Mouse (Mus musculus) liver, embryonic 11.5 days (tissue): ENCODE data around the gene Trpm2. TPM values are rescaled to one million over a fixed set of nuclear protein-coding genes. Genes with fewer than 3 reads are reported as not detected.
A peak's percentile ranks its signal among the peaks of the same experiment; 100 is the strongest.
"Not testable (repeated sequence)": the region's sequence is repeated elsewhere in the genome, so short reads cannot be mapped to it uniquely, and the experiment has no call there.

Experiments
- ATAC-seq: fragments of 200-750 bp; cut with Nextera tagmentation; replicated peaks from 2 replicates; pipeline ENCODE4 v1.8.0; 2017; ENCODE audit warnings: moderate number of reproducible peaks, mild to moderate bottlenecking, moderate TSS enrichment, moderate library complexity; ENCODE audit not compliant: low FRiP score
- DNase-seq: peaks from one replicate; pipeline ENCODE4 v3.0.0-alpha.2; 2017; ENCODE audit warnings: low spot score
- H3K27ac ChIP-seq: fragments of 300-500 bp; sonication (generic); 2 replicates; pipeline ENCODE4 v1.5.1; 2014; ENCODE audit warnings: mild to moderate bottlenecking, low read depth, low read length, control low read depth
- H3K27me3 ChIP-seq: fragments of 300-500 bp; sonication (generic); replicated peaks from 2 replicates; pipeline ENCODE4 v1.6.1; 2014; ENCODE audit warnings: low read length, mixed read lengths; ENCODE audit not compliant: control insufficient read depth, insufficient read depth
- H3K36me3 ChIP-seq: fragments of 300-500 bp; sonication (generic); 2 replicates; pipeline ENCODE4 v1.6.1; 2014; ENCODE audit warnings: mild to moderate bottlenecking, low read length, moderate library complexity, mixed read lengths; ENCODE audit not compliant: control insufficient read depth, insufficient read depth
- H3K4me1 ChIP-seq: fragments of 300-500 bp; sonication (generic); replicated peaks from 2 replicates; pipeline ENCODE4 v1.6.1; 2014; ENCODE audit warnings: low read length, mixed read lengths; ENCODE audit not compliant: control insufficient read depth, insufficient read depth
- H3K4me2 ChIP-seq: fragments of 300-500 bp; sonication (generic); 2 replicates; pipeline ENCODE4 v1.6.1; 2014; ENCODE audit warnings: mild to moderate bottlenecking, control low read depth, moderate library complexity
- H3K4me3 ChIP-seq: fragments of 300-500 bp; sonication (generic); 2 replicates; pipeline ENCODE4 v1.5.1; 2014; ENCODE audit warnings: low read depth, low read length, control low read depth
- H3K9ac ChIP-seq: fragments of 300-500 bp; sonication (generic); 2 replicates; pipeline ENCODE4 v1.6.1; 2014; ENCODE audit warnings: low read depth, low read length, control low read depth
- H3K9me3 ChIP-seq: fragments of 300-500 bp; sonication (generic); 2 replicates; pipeline ENCODE4 v1.6.1; 2016; ENCODE audit warnings: low read length, inconsistent platforms, mixed read lengths; ENCODE audit not compliant: control insufficient read depth
- WGBS: fragments of 180-500 bp; shearing (Covaris S2); extraction: QIAGEN DNeasy Blood & Tissue Kit; methylation state at CpG from one replicate; pipeline ENCODE4 v1.1.7; 2014; 5-methylcytosine and 5-hydroxymethylcytosine counted together
- polyA plus RNA-seq: library from polyadenylated mRNA; unstranded; fragments of >200 nt; fragmentation: Nextera tagmentation; extraction: Ambion mirVana; gene quantifications from 2 replicates; pipeline ENCODE4 v1.2.1, GENCODE M21; 2014

The Trpm2 gene
- 1.2 TPM in 2 replicates for polyA plus RNA-seq

- WGBS, result 55% methylated on average over 6 of the region's 6 CpGs
- Histone ChIP-seq H3K9ac (no peak within 1 kb of the TSS), H3K27me3 (peaks cover 32% of the 10 kb centered on the region)
Measured at GRCm38 (mm10) chr10:77970481-77970880, at the start of gene Trpm2. TSS of gene Trpm2 (minus strand) at chr10:77970563.

GRCm38 (mm10) chr10:78019984-78020383 is 49.6 kb upstream of the Trpm2 start:
- not testable (repeated sequence) for ATAC-seq, H3K4me3 ChIP-seq, H3K27me3 ChIP-seq, DNase-seq, H3K36me3 ChIP-seq, H3K4me1 ChIP-seq, H3K9ac ChIP-seq, H3K9me3 ChIP-seq, H3K4me2 ChIP-seq, H3K27ac ChIP-seq
- 92% methylated on average over 7 of the region's 11 CpGs for WGBS

More at GRCm38 (mm10) chr10:77970481-77970880, at the start of gene Trpm2:
- H3K27ac ChIP-seq, result no peak within 1 kb of the TSS
- no peaks in the 10 kb centered on the region for H3K36me3 ChIP-seq
- H3K9me3 ChIP-seq, result no peaks in the 10 kb centered on the region
- peak within 1 kb of the TSS; percentile 56 for H3K4me2 ChIP-seq
- 0 out of 2 replicates have a peak, but pooled peaks cover 2% of the 10 kb centered on the region for H3K4me1 ChIP-seq
- peak within 1 kb of the TSS; percentile 30; the same call in 1 of the 2 replicates for H3K4me3 ChIP-seq
- DNase-seq (no peak), ATAC-seq (no peak)

- Histone ChIP-seq H3K4me3 (no peak overlapping the region), H3K9ac (no peak overlapping the region), H3K27me3 (0 out of 2 replicates have a peak, but pooled peaks cover 5% of the 10 kb centered on the region), H3K27ac (no peak overlapping the region), H3K4me1 (peaks cover 2% of the 10 kb centered on the region; the same call in 1 of the 2 replicates), H3K9me3 (no peaks in the 10 kb centered on the region; the same call in 1 of the 2 replicates), H3K4me2 (peak overlapping the region; percentile 64; the same call in 1 of the 2 replicates), H3K36me3 (no peaks in the 10 kb centered on the region)
- DNase-seq (no peak), ATAC-seq (no peak)
- WGBS, result 84% methylated on average over 4 of the region's 4 CpGs
Measured at GRCm38 (mm10) chr10:78019291-78019690, 48.9 kb upstream of the Trpm2 start.

- Histone ChIP-seq H3K9me3 (no peaks in the 10 kb centered on the region; the same call in 1 of the 2 replicates), H3K4me2 (peak overlapping the region; percentile 64), H3K27me3 (0 out of 2 replicates have a peak, but pooled peaks cover 5% of the 10 kb centered on the region), H3K4me1 (peaks cover 2% of the 10 kb centered on the region; the same call in 1 of the 2 replicates), H3K4me3 (peak overlapping the region; percentile 24), H3K27ac (no peak overlapping the region), H3K9ac (no peak overlapping the region), H3K36me3 (no peaks in the 10 kb centered on the region)
- ATAC-seq, result peak; percentile 82
- WGBS, result 19% methylated on average over 19 of the region's 19 CpGs
- DNase-seq, result peak; percentile 78
Measured at GRCm38 (mm10) chr10:78018797-78019203, 48.4 kb upstream of the Trpm2 start.

- Histone ChIP-seq H3K4me1 (peaks cover 2% of the 10 kb centered on the region; the same call in 1 of the 2 replicates), H3K9ac (no peak overlapping the region), H3K36me3 (no peaks in the 10 kb centered on the region), H3K4me3 (no peak overlapping the region), H3K9me3 (no peaks in the 10 kb centered on the region; the same call in 1 of the 2 replicates), H3K27ac (no peak overlapping the region), H3K4me2 (no peak overlapping the region), H3K27me3 (0 out of 2 replicates have a peak, but pooled peaks cover 5% of the 10 kb centered on the region)
- no peak for ATAC-seq
- WGBS, result 60% methylated on average over 5 of the region's 5 CpGs
- no peak for DNase-seq
Measured at GRCm38 (mm10) chr10:78016366-78016765, 46.0 kb upstream of the Trpm2 start.

- ATAC-seq (no peak), DNase-seq (no peak)
- H3K9ac ChIP-seq, result no peak overlapping the region
- H3K4me2 ChIP-seq, result no peak overlapping the region
- H3K9me3 ChIP-seq, result no peaks in the 10 kb centered on the region; the same call in 1 of the 2 replicates
- H3K4me3 ChIP-seq, result no peak overlapping the region
- peaks cover 6% of the 10 kb centered on the region; the same call in 1 of the 2 replicates for H3K4me1 ChIP-seq
- H3K27me3 ChIP-seq, result 0 out of 2 replicates have a peak, but pooled peaks cover 5% of the 10 kb centered on the region
- WGBS, result 88% methylated on average over 1 of the region's 1 CpGs
- H3K27ac ChIP-seq, result no peak overlapping the region
- no peaks in the 10 kb centered on the region for H3K36me3 ChIP-seq
Measured at GRCm38 (mm10) chr10:78015489-78015888, 45.1 kb upstream of the Trpm2 start.

- 87% methylated on average over 18 of the region's 18 CpGs for WGBS
Measured at GRCm38 (mm10) chr10:78012661-78013495, 42.5 kb upstream of the Trpm2 start.

GRCm38 (mm10) chr10:78011116-78011515 is 40.8 kb upstream of the Trpm2 start:
- ATAC-seq, DNase-seq: not testable (repeated sequence)

More at GRCm38 (mm10) chr10:78012661-78013495, 42.5 kb upstream of the Trpm2 start:
- H3K4me2 ChIP-seq, result no peak overlapping the region
- no peak for ATAC-seq
- no peak overlapping the region for H3K4me3 ChIP-seq
- H3K36me3 ChIP-seq, result 0 out of 2 replicates have a peak, but pooled peaks cover 2% of the 10 kb centered on the region
- no peak overlapping the region for H3K9ac ChIP-seq
- no peaks in the 10 kb centered on the region; the same call in 1 of the 2 replicates for H3K9me3 ChIP-seq
- H3K4me1 ChIP-seq, result peaks cover 13% of the 10 kb centered on the region
- H3K27me3 ChIP-seq, result 0 out of 2 replicates have a peak, but pooled peaks cover 5% of the 10 kb centered on the region
- DNase-seq, result no peak
- H3K27ac ChIP-seq, result no peak overlapping the region

More at GRCm38 (mm10) chr10:78011116-78011515, 40.8 kb upstream of the Trpm2 start:
- not testable (repeated sequence) for H3K27me3 ChIP-seq, H3K9me3 ChIP-seq, H3K9ac ChIP-seq, H3K36me3 ChIP-seq, H3K27ac ChIP-seq, H3K4me3 ChIP-seq
- WGBS, result 93% methylated on average over 5 of the region's 5 CpGs
- H3K4me2 ChIP-seq, result peak overlapping the region; percentile 98; the same call in 1 of the 2 replicates
- peaks cover 31% of the 10 kb centered on the region for H3K4me1 ChIP-seq
